Mouse (Mus musculus) kidney, postnatal 4 days (tissue): ENCODE data around the gene Otub2.

ENCODE experiments used
- DNase-seq, 2 experiments: peaks; one replicate each; pipeline ENCODE4 v3.0.0; 2021; ENCODE audit warnings: mixed read lengths in 2 of 2

Gene Otub2

DNA sequence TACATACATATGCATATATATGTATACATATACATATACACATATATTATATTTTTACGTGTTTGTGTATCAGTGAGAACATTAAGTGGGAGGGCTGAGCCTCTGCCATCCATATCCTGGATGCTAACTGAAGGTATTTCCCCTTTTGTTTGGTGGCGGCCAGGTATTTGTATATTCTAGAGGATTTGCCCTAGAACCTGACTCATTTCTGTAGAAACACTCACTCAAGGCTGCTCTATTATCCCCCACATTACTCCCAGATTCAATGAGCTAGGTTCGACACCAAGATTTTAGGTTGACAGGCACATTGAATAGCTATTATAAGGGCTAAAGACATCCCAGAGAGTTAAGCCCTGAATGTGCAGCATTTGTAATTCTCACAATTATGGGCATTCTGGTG lies 56.6 kb downstream of the Otub2 start:
- DNase-seq: no peak

DNA sequence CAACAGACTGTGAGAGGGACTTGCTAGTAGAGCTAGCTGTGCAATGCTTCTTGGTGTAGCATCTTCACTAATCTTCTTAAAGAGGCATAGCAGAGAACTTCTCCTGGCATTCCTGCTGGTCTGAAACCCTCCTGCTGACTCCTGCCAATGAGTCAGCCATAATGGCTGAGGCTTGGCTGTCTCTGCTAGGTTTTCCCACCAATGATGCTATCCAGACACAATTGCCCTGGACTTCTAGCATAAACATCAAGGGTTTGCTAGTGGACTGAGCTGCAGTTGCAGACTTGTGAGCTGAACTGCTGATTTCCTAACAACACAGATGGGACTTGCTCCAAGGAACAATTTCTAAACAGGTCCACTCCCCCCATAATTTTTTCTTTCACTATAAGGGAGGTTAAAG lies 64.9 kb downstream of the Otub2 start:
- DNase-seq: no peak
